Comparison of ENCODE assay signal across 26 mouse cellular contexts in the genomic region with DNA sequence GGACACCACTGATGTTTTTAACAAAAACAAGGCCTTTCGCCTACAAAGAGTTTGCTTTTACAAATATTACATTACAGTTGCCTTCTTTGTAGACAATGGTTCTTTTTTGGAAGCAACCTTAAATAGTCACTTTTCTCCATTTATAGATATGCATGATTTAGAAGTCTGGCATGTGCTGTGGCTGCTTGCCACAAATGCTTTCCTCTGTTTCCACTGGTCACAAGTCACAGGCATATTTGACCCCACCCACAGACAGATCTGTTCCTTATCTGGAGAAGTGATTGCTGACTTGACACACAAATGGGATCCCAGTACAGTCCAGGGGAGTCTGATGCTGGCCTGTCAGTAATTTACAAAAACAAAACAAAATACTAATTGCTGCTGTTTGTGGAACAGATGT.
DNase-seq lines count a peak whose midpoint lies in the region; ATAC-seq and TF ChIP-seq lines count a peak whose summit lies in the region.
"Had no signal": no experiment of that assay in that cellular context is flagged by ENCODE, and none has a peak within 500 bp of the region (broad histone marks: within the 10 kb centered on the region; RNA-seq: fewer than 3 reads in every experiment).

No protein-coding gene starts in this region.

- H3K4me2 ChIP-seq in heart, embryonic 12.5 days: no peak overlapping the region
- H3K4me2 ChIP-seq in limb, embryonic 12.5 days: no peak overlapping the region
- H3K4me2 ChIP-seq: forebrain, embryonic 12.5 days; forebrain, embryonic 15.5 days; heart, embryonic 15.5 days; hindbrain, embryonic 14.5 days had no signal

- H3K27me3 ChIP-seq in heart, embryonic 12.5 days (replicated peaks): no peaks in the 10 kb centered on the region
- H3K27me3 ChIP-seq in limb, embryonic 12.5 days: no peaks in the 10 kb centered on the region
- no peaks in the 10 kb centered on the region for H3K27me3 ChIP-seq in limb, embryonic 10.5 days (ENCODE audit: low read depth, poor library complexity, severe bottlenecking)
- H3K27me3 ChIP-seq: forebrain, embryonic 12.5 days; forebrain, embryonic 15.5 days; heart, embryonic 15.5 days; Patski had no signal

- peak; percentile 87 for DNase-seq in heart, adult 11 months
- DNase-seq in limb, embryonic 10.5 days (ENCODE audit: low spot score): no peak
- DNase-seq in embryo, embryonic 10 days (ENCODE audit: low spot score): no peak
- no peak for DNase-seq in cerebellum, adult 9-11 months
- DNase-seq: adrenal gland, adult 2 months; adrenal gland, postnatal 14 days; cerebellum, adult 11 months; cerebellum, adult 2 months; cerebellum, postnatal 10 days; cerebellum, postnatal 36 days; gastrocnemius, postnatal 10 days; heart, postnatal 36 days; kidney, adult 8-10 months had no signal

- WGBS in heart, embryonic 12.5 days: 86% methylated on average over 1 of the region's 1 CpGs
- WGBS in limb, embryonic 12.5 days: 91% methylated on average over 1 of the region's 1 CpGs
- WGBS in limb, embryonic 10.5 days: 96% methylated on average over 1 of the region's 1 CpGs

- no peak for TF ChIP-seq POLR2A in embryonic fibroblast, embryonic 13.5 days (IDR thresholded peaks at IDR 0.05; ENCODE audit: low read depth, low read length)

- no peaks in the 10 kb centered on the region for H3K36me3 ChIP-seq in heart, embryonic 12.5 days
- no peaks in the 10 kb centered on the region for H3K36me3 ChIP-seq in limb, embryonic 12.5 days
- H3K36me3 ChIP-seq in limb, embryonic 10.5 days: no peaks in the 10 kb centered on the region
- H3K36me3 ChIP-seq: forebrain, embryonic 12.5 days; forebrain, embryonic 15.5 days; heart, embryonic 15.5 days; hindbrain, embryonic 10.5 days had no signal

- H3K9ac ChIP-seq in heart, embryonic 12.5 days: no peak overlapping the region
- H3K9ac ChIP-seq in limb, embryonic 12.5 days (replicated peaks): no peak overlapping the region
- H3K9ac ChIP-seq: forebrain, embryonic 12.5 days; forebrain, embryonic 15.5 days; heart, embryonic 15.5 days; hindbrain, embryonic 14.5 days had no signal

- H3K9me3 ChIP-seq in heart, embryonic 12.5 days (replicated peaks): no peaks in the 10 kb centered on the region
- H3K9me3 ChIP-seq in limb, embryonic 12.5 days: no peaks in the 10 kb centered on the region
- no peaks in the 10 kb centered on the region for H3K9me3 ChIP-seq in limb, embryonic 10.5 days (replicated peaks)
- H3K9me3 ChIP-seq: forebrain, embryonic 12.5 days; forebrain, embryonic 15.5 days; heart, embryonic 15.5 days; hindbrain, embryonic 10.5 days had no signal

- no peak for ATAC-seq in heart, embryonic 12.5 days (ENCODE audit: insufficient number of reproducible peaks, low FRiP score)
- no peak for ATAC-seq in limb, embryonic 12.5 days (ENCODE audit: insufficient number of reproducible peaks, insufficient read depth, low FRiP score, low TSS enrichment, low read depth)
- ATAC-seq: CD4-positive, CD25-positive, alpha-beta regulatory T cell, adult 4 months; forebrain, embryonic 15.5 days; hindbrain, postnatal 0 days; inflammation-experienced regulatory T-cells, adult 6 months; intestine, embryonic 16.5 days; Patski had no signal

- no peak overlapping the region for H3K27ac ChIP-seq in heart, embryonic 12.5 days (ENCODE audit: poor library complexity, severe bottlenecking)
- H3K27ac ChIP-seq in limb, embryonic 12.5 days: 0 out of 2 replicates have a peak overlapping the region, but pooled peaks have one; percentile 53
- H3K27ac ChIP-seq in limb, embryonic 10.5 days: no peak overlapping the region
- H3K27ac ChIP-seq in embryonic fibroblast, embryonic 13.5 days (ENCODE audit: insufficient read depth, low read length): peak overlapping the region; percentile 91
- H3K27ac ChIP-seq: forebrain, embryonic 12.5 days; forebrain, embryonic 15.5 days; heart, embryonic 15.5 days; hindbrain, embryonic 10.5 days; hindbrain, embryonic 14.5 days; hindbrain, postnatal 0 days had no signal

- H3K4me1 ChIP-seq in heart, embryonic 12.5 days (replicated peaks): peaks cover 48% of the 10 kb centered on the region
- peaks cover 55% of the 10 kb centered on the region for H3K4me1 ChIP-seq in limb, embryonic 12.5 days (replicated peaks)
- peaks cover 46% of the 10 kb centered on the region for H3K4me1 ChIP-seq in limb, embryonic 10.5 days
- H3K4me1 ChIP-seq in embryonic fibroblast, embryonic 13.5 days (ENCODE audit: control insufficient read depth, insufficient read depth, low read length): peaks cover 16% of the 10 kb centered on the region

- no peak for TF ChIP-seq CTCF in embryonic fibroblast, embryonic 13.5 days (IDR thresholded peaks at IDR 0.05; ENCODE audit: borderline replicate concordance, insufficient read depth, low read length)

- no peak overlapping the region for H3K4me3 ChIP-seq in heart, embryonic 12.5 days
- no peak overlapping the region for H3K4me3 ChIP-seq in limb, embryonic 12.5 days (replicated peaks)
- no peak overlapping the region for H3K4me3 ChIP-seq in limb, embryonic 10.5 days
- H3K4me3 ChIP-seq in embryonic fibroblast, embryonic 13.5 days (ENCODE audit: insufficient read depth, low read length): no peak overlapping the region
- H3K4me3 ChIP-seq: forebrain, embryonic 12.5 days; forebrain, embryonic 15.5 days; heart, embryonic 15.5 days; hindbrain, embryonic 10.5 days had no signal

Comparison
In these comparisons a context has a peak if more than half of its experiments do, and no peak if none do; other contexts are left out.
1. H3K27ac ChIP-seq: peak in limb, embryonic 12.5 days (single experiment) and embryonic fibroblast, embryonic 13.5 days (single experiment); none in heart, embryonic 12.5 days (single experiment) and limb, embryonic 10.5 days (single experiment).